Mouse (Mus musculus) CH12.LX (cell line): ENCODE measurements around the gene Bcr.

Source experiments
- BHLHE40 ChIP-seq: IDR thresholded peaks from 2 replicates; pipeline ENCODE4 v1.6.1; 2011; ENCODE audit warnings: mild to moderate bottlenecking, low read depth, low read length, improper control_type of control experiment
- CHD1 ChIP-seq: IDR thresholded peaks from 2 replicates; pipeline ENCODE4 v1.6.1; 2012; ENCODE audit warnings: low read depth, low read length, improper control_type of control experiment, inconsistent platforms
- CTCF ChIP-seq, 2 experiments: IDR thresholded peaks in 1 of 2; conservative IDR thresholded peaks in 1 of 2; 2 replicates each; pipeline ENCODE4 v1.5.1; 2011 to 2012; ENCODE audit warnings: low read depth in 2 of 2, low read length in 2 of 2, improper control_type of control experiment in 1 of 2, inconsistent platforms in 1 of 2, mild to moderate bottlenecking in 1 of 2, moderate library complexity in 1 of 2
- EP300 ChIP-seq: IDR thresholded peaks from 2 replicates; pipeline ENCODE4 v1.6.1; 2011; ENCODE audit warnings: low read length, improper control_type of control experiment
- ETS1 ChIP-seq: conservative IDR thresholded peaks from 2 replicates; pipeline ENCODE4 v1.6.1; 2012; ENCODE audit warnings: low read depth, mild to moderate bottlenecking, inconsistent platforms, low read length, improper control_type of control experiment, moderate library complexity
- MAFK ChIP-seq: IDR thresholded peaks from 2 replicates; pipeline ENCODE4 v1.6.1; 2011; ENCODE audit warnings: low read length, improper control_type of control experiment; ENCODE audit not compliant: insufficient replicate concordance
- POLR2A ChIP-seq: IDR thresholded peaks from 2 replicates; pipeline ENCODE4 v1.6.1; 2011; ENCODE audit warnings: low read depth, mild to moderate bottlenecking, improper control_type of control experiment, low read length
- POLR2AphosphoS2 ChIP-seq: IDR thresholded peaks from 2 replicates; pipeline ENCODE4 v1.6.1; 2011; ENCODE audit warnings: low read depth, low read length, improper control_type of control experiment
- ZC3H11A ChIP-seq: IDR thresholded peaks from 2 replicates; pipeline ENCODE4 v1.6.1; 2012; ENCODE audit warnings: low read depth, mild to moderate bottlenecking, inconsistent platforms, low read length, improper control_type of control experiment

GRCm38 (mm10) chr10:75036883-75037379 is 23.5 kb upstream of the Bcr start, which contains the start of gene Rab36:
- no peak for TF ChIP-seq CTCF (conservative IDR thresholded peaks at IDR 0.05 in 1 of 2, IDR thresholded peaks at IDR 0.05 in 1 of 2; ENCODE audit: low read depth in 2 of 2, low read length in 2 of 2)
- TF ChIP-seq POLR2AphosphoS2: no peak
- 0 out of 2 replicates have a peak, but pooled peaks have one; percentile 12 for TF ChIP-seq BHLHE40
- TF ChIP-seq POLR2A: no peak; the same call in 1 of the 2 replicates
- TF ChIP-seq CHD1: no peak
- no peak for TF ChIP-seq ZC3H11A
- no peak for TF ChIP-seq MAFK
- TF ChIP-seq ETS1: no peak
- TF ChIP-seq EP300: no peak
